Mouse (Mus musculus) left cerebral cortex, postnatal 14 days (tissue): Measurements from ENCODE around the gene Defb45. TPM values are rescaled to one million over a fixed set of nuclear protein-coding genes. Genes with fewer than 3 reads are reported as not detected.

Source experiments
- DNase-seq, 2 experiments: peaks; one replicate each; pipeline ENCODE4 v3.0.0; 2021 to 2022; ENCODE audit warnings: low spot score in 2 of 2, mixed read lengths in 1 of 2
- intact Hi-C: fragments of 180-260 bp; cut with DNase I; formaldehyde crosslinking; loops from one replicate; pipeline ENCODE4 v1.15.1; 2025
- total RNA-seq, 2 experiments: library from RNA; stranded (reverse); gene quantifications; 2 replicates each; pipeline ENCODE4 v1.2.3; 2021

Defb45 gene
- total RNA-seq, 2 experiments from 2014 or later, result not detected

DNA sequence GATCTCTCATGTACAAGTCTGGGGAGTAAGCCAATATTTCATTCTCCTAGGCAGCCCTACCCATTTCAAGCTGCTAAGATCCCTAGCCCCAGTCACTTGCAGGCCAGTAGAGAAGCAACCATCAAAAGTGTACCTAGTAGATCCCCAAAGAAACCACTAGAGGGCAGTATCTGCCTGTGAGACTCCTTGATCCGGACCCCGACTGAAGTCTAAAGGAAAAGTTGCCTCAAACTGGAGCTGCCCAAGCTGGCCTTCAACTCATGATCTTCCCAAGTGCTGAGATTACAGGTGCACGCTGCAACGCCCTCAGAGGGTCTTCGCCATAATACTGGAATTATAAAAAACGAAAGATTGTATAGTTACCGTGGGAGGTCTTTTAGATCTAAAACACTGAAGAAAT, 16.4 kb upstream of the Defb45 start:
- intact Hi-C loops, result loop anchor here (2.0 to 5.0 kb wide), 3 partner anchors 41 to 217 kb away; partner anchors contain the start of gene Bcl2l1
- DNase-seq, result peak; percentile 75 to 77

DNA sequence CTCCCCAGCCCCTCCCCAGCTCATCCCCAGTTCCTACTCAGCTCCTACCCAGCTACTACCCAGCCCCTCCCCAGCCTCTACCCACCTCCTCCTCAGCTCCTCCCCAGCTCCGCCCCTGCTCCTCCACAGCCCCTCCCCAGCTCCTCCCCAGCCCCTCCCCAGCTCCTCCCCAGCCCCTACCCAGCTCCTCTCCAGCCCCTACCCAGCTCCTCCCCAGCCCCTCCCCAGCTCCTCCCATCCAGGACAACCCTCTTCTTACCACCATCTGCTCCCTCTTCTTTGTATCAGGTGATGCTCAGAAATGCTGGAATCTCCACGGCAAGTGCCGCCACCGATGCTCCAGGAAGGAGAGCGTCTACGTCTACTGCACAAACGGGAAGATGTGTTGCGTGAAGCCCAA, 13.0 kb upstream of the Defb45 start:
- intact Hi-C loops, result no loop called here
- no peak for DNase-seq

DNA sequence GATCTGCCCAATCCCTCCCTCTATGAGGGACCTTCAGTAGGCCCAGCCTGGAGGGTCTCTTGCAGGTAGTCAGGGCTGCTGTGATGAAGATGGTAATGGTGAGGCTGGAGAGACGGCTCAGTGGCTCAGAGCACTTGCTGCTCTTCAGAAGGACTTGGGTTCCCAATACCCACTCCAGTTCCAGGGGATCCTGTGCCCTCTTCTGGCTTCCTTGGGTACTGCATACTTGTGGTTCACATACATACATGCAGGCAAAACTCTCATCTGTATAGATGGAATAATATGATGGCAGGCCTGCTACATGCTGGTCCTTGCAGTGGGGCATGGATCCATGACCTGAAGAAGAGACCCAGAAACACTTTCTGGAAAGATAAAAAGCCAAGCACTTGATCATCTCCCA, 9.5 kb upstream of the Defb45 start:
- intact Hi-C loops, result no loop called here
- DNase-seq, result no peak

DNA sequence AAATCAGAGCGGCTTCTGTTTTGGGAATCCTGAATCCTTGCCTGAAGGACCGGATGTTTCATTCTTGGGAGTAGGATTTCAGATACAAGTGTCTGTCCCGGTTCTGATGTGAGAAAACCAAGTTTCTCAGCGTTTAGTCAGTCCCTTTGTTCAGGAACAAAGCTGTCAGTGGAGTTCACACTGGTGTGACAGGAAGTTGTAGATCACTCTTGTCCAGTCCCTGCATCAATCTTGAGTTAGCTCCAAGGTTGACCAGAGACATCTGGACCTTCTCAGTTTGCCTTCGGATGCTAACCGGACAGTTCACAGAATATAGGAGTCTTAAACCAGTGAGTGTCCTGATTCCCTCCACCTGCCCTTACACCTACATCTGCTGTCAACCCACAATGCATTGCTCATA, 8.5 kb upstream of the Defb45 start:
- intact Hi-C loops, result no loop called here
- no peak for DNase-seq

DNA sequence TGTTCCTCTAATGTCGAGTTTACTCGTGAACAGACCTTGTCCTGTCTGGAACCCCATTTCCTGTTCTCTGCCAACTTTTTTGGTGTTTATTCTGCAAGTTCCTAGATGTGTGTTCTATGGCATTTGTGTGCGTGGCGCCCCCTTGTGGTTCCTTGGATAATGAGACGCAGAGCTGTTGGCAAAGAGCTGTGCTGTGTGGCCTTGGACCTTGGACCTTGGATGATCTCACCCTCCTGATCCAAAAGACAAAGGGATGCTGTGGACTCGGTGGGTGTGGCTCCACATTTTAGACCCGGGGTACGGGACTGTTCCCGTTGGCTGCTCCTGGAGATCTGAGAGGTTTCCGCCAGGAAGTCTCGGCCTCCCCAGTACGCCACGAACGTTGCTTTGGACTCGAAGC, 4.9 kb upstream of the Defb45 start, which contains the start of gene Defb36:
TSS of gene Defb36 (plus strand) at position 271 of the 400 bp plus-strand sequence.
- peak in 1 of 2 experiments; percentile 51 for DNase-seq
- intact Hi-C loops, result no loop called here

DNA sequence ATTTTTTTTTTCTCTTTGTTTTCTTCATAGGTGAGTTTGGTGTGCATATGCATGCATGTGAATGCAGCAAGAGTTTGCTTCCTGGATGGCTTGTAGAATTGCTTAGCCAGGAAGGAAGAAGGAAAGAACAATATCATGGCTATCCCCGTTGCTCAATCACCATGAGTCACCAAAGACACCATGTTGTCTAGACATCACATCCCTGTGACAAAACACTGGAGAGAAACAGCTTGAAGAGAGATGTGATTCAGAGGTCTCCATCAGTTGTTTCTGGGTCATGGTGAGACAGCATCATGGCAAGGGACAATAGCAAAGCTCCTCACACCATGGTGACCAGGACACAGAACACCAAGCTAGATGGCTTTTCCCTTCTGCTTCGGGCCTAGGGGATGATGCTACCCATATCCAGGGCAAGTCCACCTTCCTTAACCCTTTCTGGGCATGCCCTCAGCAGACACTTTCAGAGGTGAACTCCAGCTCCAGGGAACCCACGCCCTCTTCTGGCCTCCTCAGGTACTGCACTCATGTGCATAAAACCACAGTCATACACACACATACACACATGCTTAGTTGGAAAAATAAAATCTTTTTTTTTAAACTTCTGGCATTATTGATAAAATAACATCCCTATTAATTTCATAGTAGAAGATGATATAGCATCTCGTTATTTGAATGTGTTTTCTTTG, 2.2 kb upstream of the Defb45 start:
- intact Hi-C loops, result no loop called here
- DNase-seq, result no peak

DNA sequence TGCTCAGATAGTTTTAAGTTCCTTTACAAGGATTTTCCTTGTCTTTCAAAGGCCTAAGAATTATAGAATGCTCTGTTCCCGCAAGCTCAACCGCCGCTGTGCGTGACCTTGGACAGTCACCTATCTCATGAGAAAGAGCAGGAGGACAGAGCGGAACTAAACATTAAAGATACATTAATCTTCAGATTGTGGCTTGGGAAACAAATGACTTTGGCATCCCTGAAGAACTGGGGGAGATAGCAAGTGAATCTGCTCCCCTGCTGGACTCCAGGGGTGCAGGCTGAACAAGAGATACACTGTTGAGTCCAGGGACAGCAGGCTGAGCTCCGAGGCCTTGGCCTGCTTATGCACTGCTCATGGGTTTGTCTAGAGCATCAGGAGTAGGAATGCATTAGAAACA, 877 bp upstream of the Defb45 start:
- no peak for DNase-seq
- intact Hi-C loops, result no loop called here

DNA sequence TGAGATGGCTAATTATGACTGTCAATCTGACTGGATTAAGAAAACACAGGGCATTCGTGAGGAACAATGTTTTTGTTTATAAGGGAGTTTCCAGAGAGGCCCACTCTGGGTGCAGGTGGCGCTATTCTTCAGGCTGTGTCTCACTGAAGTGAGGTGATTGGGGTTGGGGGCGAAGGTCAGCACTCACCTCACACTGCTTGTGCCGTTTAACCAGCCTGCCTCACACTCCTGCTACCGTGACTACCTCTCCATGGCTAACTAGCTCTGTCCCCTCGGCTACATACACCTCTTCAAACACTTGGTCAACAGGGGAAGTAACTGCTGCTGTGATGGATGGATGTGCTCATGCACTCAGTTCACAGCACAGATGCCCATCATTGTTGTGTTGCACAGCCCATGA, 10.2 kb downstream of the Defb45 start:
- intact Hi-C loops, result no loop called here
- DNase-seq, result no peak

DNA sequence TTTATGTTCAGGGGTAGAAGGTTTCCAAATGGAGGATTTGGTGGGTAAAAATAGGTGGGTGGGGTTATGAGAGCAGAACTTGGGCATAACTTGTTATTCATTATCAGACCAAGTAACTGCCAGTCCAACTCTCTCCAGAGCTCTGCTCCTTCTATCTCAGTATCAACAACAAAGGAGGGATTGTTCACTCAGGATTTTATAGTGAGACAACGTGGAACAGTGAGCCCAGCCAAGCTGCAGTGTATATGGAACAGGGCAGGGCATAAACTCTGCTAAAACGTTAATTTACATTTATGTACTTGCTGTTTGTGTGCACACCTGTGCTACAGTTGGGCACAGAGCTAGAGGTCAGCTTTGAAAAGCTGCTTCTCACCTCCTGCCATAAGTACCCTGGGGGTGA, 10.7 kb downstream of the Defb45 start:
- intact Hi-C loops, result no loop called here

DNA sequence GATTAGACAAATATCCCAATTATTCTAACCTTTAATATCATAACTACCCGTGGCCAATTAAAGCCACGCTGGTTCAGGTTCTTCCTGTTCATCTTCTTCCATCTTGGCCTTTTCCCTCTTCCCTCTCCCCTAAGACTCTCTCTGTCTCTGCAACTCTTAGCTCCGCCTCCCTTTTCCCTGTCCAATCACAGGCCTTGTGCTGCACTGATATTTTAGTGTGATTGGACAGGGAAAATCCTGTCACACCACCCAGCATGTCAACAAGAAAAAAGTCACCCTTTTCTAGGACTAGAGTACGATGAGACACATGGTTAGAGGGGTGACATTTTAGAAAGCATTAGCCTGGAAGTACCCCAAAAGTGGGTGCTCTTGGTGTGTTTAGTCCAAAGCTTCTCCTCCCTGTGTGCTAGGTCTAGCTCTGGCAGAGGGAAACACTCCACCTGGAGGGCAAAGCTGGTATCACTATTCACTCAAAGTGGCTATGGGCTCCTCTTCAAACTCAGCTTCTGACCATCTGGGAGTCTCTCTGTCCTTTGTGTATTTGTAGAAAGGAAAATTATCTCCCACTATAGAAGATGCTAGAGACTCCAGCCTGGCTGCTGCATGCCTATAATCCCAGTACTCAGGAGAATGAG, 12.2 kb downstream of the Defb45 start:
- intact Hi-C loops, result no loop called here
- DNase-seq, result peak; percentile 11 to 14

More for the DNA sequence above, 10.7 kb downstream of the Defb45 start:
- DNase-seq, result no peak

DNA sequence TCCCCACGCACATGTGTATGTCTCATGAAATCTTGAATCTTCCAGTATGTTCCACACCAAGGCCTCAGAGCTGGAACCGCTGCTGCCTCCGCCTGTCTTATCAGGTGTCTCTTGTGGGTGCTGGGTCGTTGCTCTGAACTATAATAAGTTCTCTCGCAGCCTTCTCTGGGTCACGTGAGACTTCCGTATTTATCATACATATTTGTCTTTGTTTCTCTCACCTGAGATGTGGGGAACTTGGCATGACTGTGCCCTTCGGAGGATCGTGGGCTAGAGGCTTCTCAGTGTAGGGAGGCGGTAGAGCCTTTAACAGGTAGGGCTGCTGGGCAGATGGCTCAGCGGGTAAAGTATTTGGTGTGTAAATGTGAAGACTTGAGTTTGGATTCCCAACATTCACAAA, 18.6 kb downstream of the Defb45 start:
- intact Hi-C loops, result no loop called here
- no peak for DNase-seq

DNA sequence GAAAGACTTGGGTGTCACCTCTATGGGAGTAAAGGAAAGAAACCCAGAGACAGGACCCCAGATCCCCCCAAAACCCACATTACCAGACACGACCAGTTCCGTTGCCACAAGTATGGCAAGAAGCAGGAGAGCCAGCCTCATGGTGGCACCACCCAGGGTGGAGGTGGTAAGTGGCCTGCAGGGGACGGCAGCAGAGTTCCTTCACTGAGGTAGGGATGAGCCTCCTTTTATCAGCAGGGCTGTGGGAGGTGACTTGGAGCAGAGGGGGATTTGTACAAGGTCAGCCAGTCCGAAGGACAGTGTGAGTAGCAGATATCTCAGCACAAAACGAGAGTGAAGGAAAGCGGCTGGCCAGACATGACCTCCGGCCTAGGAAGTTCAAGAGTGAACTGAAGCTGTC, 19.1 kb downstream of the Defb45 start, which contains the start of gene Defb19:
TSS of gene Defb19 (minus strand) at position 206 of the 400 bp plus-strand sequence.
- no peak for DNase-seq
- intact Hi-C loops, result no loop called here

DNA sequence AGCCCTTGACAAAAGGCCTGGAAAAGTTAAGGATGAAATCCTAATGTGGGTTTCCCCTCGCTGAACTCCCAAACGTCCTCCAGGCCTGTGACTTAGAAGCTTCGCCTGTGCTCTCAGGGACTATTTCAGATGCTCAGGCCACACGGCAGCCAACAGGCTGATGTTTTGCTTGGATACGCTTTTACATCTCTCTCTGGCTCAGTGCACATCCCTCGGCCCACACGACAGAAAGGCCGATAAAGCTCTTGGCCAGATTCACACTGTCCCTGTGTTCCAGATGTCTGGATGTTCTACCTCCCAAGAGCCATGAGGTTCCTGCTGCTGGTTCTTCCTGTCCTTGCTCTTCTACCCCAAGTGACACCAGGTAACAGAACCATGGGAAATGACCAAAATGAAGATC, 25.7 kb downstream of the Defb45 start:
- intact Hi-C loops, result no loop called here
- DNase-seq, result no peak

DNA sequence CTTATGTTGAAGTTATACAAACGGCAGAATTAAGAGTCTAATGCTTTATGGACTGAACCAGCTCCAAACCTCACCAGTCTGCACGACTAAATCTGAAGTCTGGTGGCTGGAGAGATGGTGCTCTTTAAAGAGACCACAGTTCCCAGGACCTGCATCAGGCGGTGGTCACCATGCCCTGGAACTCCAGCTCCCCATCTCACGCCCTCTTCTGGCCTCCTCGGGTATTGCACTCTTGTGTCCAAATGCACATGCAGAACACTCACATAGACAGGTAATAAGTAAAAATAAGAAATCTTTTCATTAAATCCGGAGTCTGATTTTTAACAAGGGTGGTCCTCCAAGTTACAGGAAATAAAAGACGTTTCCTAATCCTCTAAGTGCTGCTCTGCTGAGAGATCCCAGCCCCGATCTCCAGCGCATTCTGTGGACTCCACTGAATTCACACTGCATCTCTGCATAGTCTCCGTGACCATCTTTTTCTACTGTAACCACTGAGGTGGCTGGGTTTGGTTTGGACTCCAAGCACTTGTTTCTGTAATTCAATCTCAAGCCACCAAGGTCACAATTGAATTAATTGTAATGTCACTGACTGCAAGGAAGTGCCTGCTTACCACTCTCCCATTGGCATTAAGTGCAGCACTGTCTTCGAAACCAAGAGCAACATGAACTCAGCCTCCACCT, 26.9 kb downstream of the Defb45 start, which contains the start of gene Defb21:
TSS of gene Defb21 (plus strand) at position 631 of the 681 bp plus-strand sequence.
- intact Hi-C loops, result no loop called here
- DNase-seq, result no peak

DNA sequence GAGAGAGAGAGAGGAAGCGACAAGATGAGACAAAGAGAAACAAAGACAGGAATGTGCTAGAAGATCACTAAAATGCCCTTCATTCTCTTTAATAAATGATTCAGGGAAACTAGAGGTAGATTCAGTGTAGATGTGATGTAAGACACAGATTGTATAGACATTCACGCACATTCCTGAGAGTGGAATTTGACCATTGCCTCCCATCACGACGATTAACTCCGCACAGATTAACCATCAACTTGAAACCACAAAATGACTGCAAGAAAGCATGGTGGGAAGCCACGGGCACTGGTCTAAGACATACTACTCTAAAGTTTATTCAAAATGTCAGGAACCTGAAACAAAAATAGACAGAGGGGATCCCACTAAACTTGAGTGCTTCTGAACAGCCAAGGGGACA, 28.9 kb downstream of the Defb45 start:
- no peak for DNase-seq
- intact Hi-C loops, result no loop called here

DNA sequence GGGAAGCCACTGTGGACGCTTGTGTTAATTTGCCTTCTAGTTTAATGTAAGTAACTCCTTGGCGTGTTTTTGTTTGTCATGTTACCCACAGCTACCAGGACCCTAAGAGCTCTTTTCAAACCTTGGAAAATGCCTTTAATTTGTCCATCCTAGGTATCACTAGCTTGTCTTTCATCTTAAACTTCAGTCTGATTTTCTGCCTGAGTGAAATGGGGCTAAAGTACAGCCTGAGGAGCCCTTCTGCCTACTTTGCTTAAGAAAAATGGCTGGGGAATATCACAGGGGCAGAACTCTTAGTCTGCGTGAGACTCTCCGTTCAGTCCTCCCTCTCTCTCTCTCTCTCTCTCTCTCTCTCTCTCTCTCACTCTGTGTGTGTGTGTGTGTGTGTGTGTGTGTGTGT, 29.3 kb downstream of the Defb45 start:
- no peak for DNase-seq
- intact Hi-C loops, result no loop called here

DNA sequence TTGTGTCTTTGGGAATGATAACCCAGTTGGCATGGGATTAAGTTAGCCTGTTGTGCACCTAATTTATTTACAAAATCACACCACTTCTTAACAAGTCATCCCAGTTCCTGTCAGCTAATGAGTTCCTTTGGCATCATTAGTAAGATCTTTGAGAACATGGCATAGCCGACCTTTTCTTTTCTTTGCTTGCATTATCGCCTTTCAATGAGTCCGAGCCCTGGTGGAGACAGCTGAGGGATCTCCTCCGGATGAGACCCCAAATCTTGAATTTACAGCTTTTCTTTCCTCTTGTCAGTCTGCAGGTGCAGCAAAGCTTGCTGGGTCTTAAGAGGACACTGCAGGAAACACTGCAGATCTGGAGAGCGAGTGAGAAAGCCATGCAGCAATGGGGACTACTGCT, 30.2 kb downstream of the Defb45 start, which contains the start of gene Gm17416:
TSS of gene Gm17416 (plus strand) at position 301 of the 400 bp plus-strand sequence.
- DNase-seq, result no peak
- intact Hi-C loops, result no loop called here

DNA sequence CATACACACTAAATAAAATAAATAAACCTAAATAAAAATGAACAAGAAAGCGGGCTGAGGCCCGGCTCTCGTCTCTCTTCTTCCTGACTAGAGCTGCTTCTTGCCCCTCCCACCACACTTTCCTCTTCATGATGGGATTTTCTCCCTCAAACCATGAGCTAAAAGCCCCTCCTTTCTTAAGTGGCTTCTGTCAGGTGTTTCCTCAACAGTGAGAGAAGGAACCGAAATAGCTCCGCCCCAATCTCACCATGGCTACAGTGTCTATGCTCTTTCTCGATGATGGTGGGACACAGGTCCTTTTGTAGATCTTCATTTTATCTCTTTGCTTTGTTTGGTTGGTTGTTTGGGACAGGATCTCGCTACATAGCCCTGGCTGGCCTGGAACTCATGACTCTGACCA, 42.5 kb downstream of the Defb45 start:
- DNase-seq, result no peak
- intact Hi-C loops, result no loop called here

DNA sequence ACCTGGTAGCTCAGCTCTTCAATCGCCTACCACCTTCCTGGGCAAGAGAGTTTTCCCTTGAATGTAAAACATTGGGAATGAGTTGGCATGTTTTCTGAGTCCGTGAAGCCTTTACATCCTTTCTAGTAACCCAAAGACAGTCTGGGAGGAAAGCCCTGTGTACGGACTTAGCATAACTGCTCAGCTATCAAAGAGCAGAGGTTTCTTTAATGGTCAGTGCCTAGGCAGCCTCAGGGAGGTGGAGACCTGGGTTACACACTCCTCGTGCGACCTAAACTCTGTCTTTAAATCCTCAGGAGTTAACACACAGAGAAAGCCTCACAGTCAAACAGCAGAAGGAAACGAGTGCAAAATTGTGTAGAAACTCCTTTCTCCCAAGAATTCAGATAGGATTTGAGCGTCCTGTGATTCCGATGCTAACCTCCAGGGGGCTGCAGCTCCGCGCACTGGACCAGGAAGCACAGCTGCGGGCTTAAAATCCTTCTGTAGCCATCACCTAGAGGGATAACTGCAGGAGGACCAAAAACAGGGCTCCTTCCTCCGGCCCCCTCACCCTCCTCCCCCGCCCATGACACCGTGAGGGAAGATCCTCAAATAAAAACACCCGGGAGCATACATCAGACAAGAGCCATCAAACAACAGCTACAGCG, 45.3 kb downstream of the Defb45 start:
- intact Hi-C loops, result no loop called here
- DNase-seq, result peak; percentile 69 to 82

DNA sequence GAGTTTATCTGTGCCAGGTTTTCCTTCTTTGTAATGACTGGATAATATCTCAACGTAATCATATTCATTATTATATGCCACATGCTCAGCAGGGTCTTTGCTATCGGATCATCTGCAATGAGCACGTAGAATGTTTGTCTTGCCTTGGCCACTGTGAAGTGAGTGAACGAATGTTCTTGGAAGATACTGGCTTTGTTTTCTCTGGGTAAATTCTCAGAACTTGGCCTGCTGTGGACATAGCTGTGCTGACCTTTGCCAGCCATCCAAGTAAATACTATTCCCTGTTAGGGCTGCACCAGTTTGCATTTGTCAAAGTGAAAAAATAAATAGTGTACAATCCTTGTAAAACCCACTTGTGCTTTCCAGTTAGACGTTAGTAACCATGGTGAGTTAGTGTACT, 51.1 kb downstream of the Defb45 start:
- no peak for DNase-seq
- intact Hi-C loops, result no loop called here
